Comparison of ENCODE assay signal across 8 mouse cellular contexts in the genomic region with DNA sequence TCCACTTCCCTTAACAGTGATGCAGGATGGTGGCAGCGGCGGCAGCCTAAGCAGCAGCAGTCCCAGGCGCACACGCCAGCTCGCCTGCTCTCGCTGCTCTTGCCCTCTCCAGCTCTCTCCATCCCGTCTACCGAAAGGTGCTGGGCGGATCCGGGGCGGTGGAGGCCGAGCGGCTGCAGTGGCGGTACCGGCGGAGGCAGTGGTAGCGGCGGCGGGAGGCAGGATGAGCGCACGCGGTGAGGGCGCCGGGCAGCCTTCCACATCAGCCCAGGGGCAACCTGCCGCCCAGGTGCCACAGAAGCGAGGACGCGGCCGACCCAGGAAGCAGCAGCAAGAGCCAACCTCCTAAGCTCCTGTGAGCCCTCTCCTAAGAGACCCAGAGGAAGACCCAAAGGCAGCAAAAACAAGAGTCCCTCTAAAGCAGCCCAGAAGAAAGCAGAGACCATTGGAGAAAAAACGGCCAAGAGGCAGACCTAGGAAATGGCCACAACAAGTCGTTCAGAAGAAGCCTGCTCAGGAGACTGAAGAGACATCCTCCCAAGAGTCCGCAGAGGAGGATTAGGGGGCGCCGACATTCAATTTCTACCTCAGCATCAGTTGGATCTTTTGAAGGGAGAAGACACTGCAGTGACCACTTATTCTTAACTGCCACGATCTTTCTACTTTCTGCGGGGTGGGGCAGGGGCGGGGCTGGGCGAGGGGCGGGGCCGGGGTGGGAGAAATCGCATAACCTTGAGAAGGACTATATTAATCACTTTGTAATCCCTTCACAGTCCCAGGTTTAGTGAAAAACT. TPM values are rescaled to one million over a fixed set of nuclear protein-coding genes. Genes with fewer than 3 reads are reported as not detected.
DNase-seq lines count a peak whose midpoint lies in the region; ATAC-seq and TF ChIP-seq lines count a peak whose summit lies in the region.

No protein-coding gene starts in this region.

- DNase-seq in cerebellum, adult 2 months: peak; percentile 29 to 43
- DNase-seq in cerebellum, adult 9-10 months: no peak
- DNase-seq in CD4-positive helper T cell, adult 2 months (ENCODE audit: low read depth, low spot score): peak; percentile 10
- DNase-seq in embryo, embryonic 9.5 days (ENCODE audit: extremely low spot score): peak; percentile 29
- no peak for DNase-seq in hindbrain, postnatal 0 days (ENCODE audit: low spot score)
- peak; percentile 88 for DNase-seq in midbrain, embryonic 11.5 days (ENCODE audit: low spot score, missing footprints)
- no peak for DNase-seq in yolk sac, embryonic 10.5 days (ENCODE audit: low spot score)
- no peak for DNase-seq in left cerebral cortex, adult 8-10 months (ENCODE audit: low spot score in 2 of 2)

- no peaks in the 10 kb centered on the region for H3K4me1 ChIP-seq in cerebellum, adult 2 months (ENCODE audit: control insufficient read depth, insufficient read depth, low read length)
- H3K4me1 ChIP-seq in hindbrain, postnatal 0 days (ENCODE audit: insufficient read depth, low read length): no peaks in the 10 kb centered on the region
- H3K4me1 ChIP-seq in midbrain, embryonic 11.5 days (ENCODE audit: control insufficient read depth, insufficient read depth, low read length): peaks cover 4% of the 10 kb centered on the region; the same call in 1 of the 2 replicates

- no peaks in the 10 kb centered on the region for H3K36me3 ChIP-seq in hindbrain, postnatal 0 days (ENCODE audit: insufficient read depth, low read length)
- H3K36me3 ChIP-seq in midbrain, embryonic 11.5 days (ENCODE audit: control insufficient read depth, insufficient read depth, low read length): no peaks in the 10 kb centered on the region

- no peak for TF ChIP-seq CTCF in cerebellum, adult 2 months (IDR thresholded peaks at IDR 0.05; ENCODE audit: borderline replicate concordance, insufficient read depth, low read depth, low read length)
- TF ChIP-seq CTCF in hindbrain, postnatal 0 days (IDR thresholded peaks at IDR 0.05; ENCODE audit: low read depth): no peak

- 6% methylated on average over 41 of the region's 41 CpGs for WGBS in cerebellum, adult 2 months
- 6% methylated on average over 41 of the region's 41 CpGs for WGBS in hindbrain, postnatal 0 days
- 2% methylated on average over 41 of the region's 41 CpGs for WGBS in midbrain, embryonic 11.5 days

- TF ChIP-seq POLR2A in cerebellum, adult 2 months (IDR thresholded peaks at IDR 0.05; ENCODE audit: borderline replicate concordance, insufficient read depth, low read length): no peak

- H3K4me3 ChIP-seq in cerebellum, adult 2 months (replicated peaks; ENCODE audit: insufficient read depth, low read depth, low read length): peak overlapping the region; percentile 36
- H3K4me3 ChIP-seq in hindbrain, postnatal 0 days (ENCODE audit: low read length): peak overlapping the region; percentile 39
- peak overlapping the region; percentile 31 for H3K4me3 ChIP-seq in midbrain, embryonic 11.5 days (ENCODE audit: low read depth, low read length)

- 0 out of 2 replicates have a peak overlapping the region, but pooled peaks have one; percentile 17 for H3K9ac ChIP-seq in hindbrain, postnatal 0 days (replicated peaks; ENCODE audit: low read length)
- peak overlapping the region; percentile 40 for H3K9ac ChIP-seq in midbrain, embryonic 11.5 days (ENCODE audit: low read length)

- peak overlapping the region; percentile 70 for H3K4me2 ChIP-seq in hindbrain, postnatal 0 days (ENCODE audit: low read depth, low read length)
- H3K4me2 ChIP-seq in midbrain, embryonic 11.5 days: peak overlapping the region; percentile 79

- no peaks in the 10 kb centered on the region for H3K9me3 ChIP-seq in hindbrain, postnatal 0 days (ENCODE audit: low read length)
- no peaks in the 10 kb centered on the region for H3K9me3 ChIP-seq in midbrain, embryonic 11.5 days (ENCODE audit: control insufficient read depth, low read length)

- H3K27ac ChIP-seq in cerebellum, adult 2 months (ENCODE audit: insufficient read depth, low read length): no peak overlapping the region
- H3K27ac ChIP-seq in hindbrain, postnatal 0 days: no peak overlapping the region
- H3K27ac ChIP-seq in midbrain, embryonic 11.5 days (ENCODE audit: low read depth, low read length): no peak overlapping the region

- no peaks in the 10 kb centered on the region for H3K27me3 ChIP-seq in cerebellum, adult 2 months (ENCODE audit: control insufficient read depth, insufficient read depth, low read length)
- no peaks in the 10 kb centered on the region for H3K27me3 ChIP-seq in hindbrain, postnatal 0 days (ENCODE audit: insufficient read depth, low read length)
- peaks cover 7% of the 10 kb centered on the region; the same call in 1 of the 2 replicates for H3K27me3 ChIP-seq in midbrain, embryonic 11.5 days (ENCODE audit: control insufficient read depth, insufficient read depth, low read length)

- ATAC-seq in hindbrain, postnatal 0 days: peak; percentile 49; the same call in 1 of the 2 replicates
- peak; percentile 69 for ATAC-seq in midbrain, embryonic 11.5 days (ENCODE audit: low FRiP score)

RNA-seq across cellular contexts. Expression of gene Sdccag8, which starts 21.2 kb away (rescaled TPM):
- polyA plus RNA-seq in cerebellum, adult 2 months (2012; rRNA removed): 11.7 and 12.8 TPM in 2 replicates
- 7.7 and 10.1 TPM in 2 replicates for total RNA-seq in hindbrain, postnatal 0 days (2014; rRNA removed)
- 23.1 and 26.3 TPM in 2 replicates for polyA plus RNA-seq in hindbrain, postnatal 0 days (2015; fragmentation: Nextera tagmentation; extraction: Ambion mirVana)
- polyA plus RNA-seq in midbrain, embryonic 11.5 days (2014; fragmentation: Nextera tagmentation; extraction: Ambion mirVana): 29.4 and 30.1 TPM in 2 replicates
- 10 to 100 TPM; 14.8 to 17.9 (median 15.0) TPM for total RNA-seq in left cerebral cortex, adult 8-10 months (2022)

RNA-seq across cellular contexts. Expression of gene Cep170, which starts 21.8 kb away (rescaled TPM):
- 69.6 and 76.1 TPM in 2 replicates for polyA plus RNA-seq in cerebellum, adult 2 months (2012; rRNA removed)
- total RNA-seq in hindbrain, postnatal 0 days (2014; rRNA removed): 132 and 137 TPM in 2 replicates
- polyA plus RNA-seq in hindbrain, postnatal 0 days (2015; fragmentation: Nextera tagmentation; extraction: Ambion mirVana): 78.9 and 86.1 TPM in 2 replicates
- polyA plus RNA-seq in midbrain, embryonic 11.5 days (2014; fragmentation: Nextera tagmentation; extraction: Ambion mirVana): 69.2 and 80.3 TPM in 2 replicates
- total RNA-seq in left cerebral cortex, adult 8-10 months (2022): 100 to 1,000 TPM in 2 of 4 experiments, 10 to 100 TPM in 2; 92.7 to 114 (median 103) TPM

Comparison
In these comparisons a context has a peak if more than half of its experiments do, and no peak if none do; other contexts are left out.
1. DNase-seq: peak in cerebellum, adult 2 months (2 of 2), CD4-positive helper T cell, adult 2 months (single experiment), embryo, embryonic 9.5 days (single experiment) and midbrain, embryonic 11.5 days (single experiment); none in cerebellum, adult 9-10 months (single experiment), hindbrain, postnatal 0 days (single experiment), yolk sac, embryonic 10.5 days (single experiment) and left cerebral cortex, adult 8-10 months (0 of 2).
2. Peak in every context shown above with its lines, with median percentiles within 50 percentile points of each other: H3K4me3 ChIP-seq.